Mouse (Mus musculus) cerebellum, postnatal 36 days (tissue): Measurements from ENCODE around the gene H2-T24.
"Not testable (repeated sequence)": the region's sequence is repeated elsewhere in the genome, so short reads cannot be mapped to it uniquely, and the experiment has no call there.

Experiments
- DNase-seq, 2 experiments: peaks; one replicate each; pipeline ENCODE4 v3.0.0; 2021 to 2022; ENCODE audit warnings: mixed read lengths in 2 of 2

H2-T24 gene

DNA sequence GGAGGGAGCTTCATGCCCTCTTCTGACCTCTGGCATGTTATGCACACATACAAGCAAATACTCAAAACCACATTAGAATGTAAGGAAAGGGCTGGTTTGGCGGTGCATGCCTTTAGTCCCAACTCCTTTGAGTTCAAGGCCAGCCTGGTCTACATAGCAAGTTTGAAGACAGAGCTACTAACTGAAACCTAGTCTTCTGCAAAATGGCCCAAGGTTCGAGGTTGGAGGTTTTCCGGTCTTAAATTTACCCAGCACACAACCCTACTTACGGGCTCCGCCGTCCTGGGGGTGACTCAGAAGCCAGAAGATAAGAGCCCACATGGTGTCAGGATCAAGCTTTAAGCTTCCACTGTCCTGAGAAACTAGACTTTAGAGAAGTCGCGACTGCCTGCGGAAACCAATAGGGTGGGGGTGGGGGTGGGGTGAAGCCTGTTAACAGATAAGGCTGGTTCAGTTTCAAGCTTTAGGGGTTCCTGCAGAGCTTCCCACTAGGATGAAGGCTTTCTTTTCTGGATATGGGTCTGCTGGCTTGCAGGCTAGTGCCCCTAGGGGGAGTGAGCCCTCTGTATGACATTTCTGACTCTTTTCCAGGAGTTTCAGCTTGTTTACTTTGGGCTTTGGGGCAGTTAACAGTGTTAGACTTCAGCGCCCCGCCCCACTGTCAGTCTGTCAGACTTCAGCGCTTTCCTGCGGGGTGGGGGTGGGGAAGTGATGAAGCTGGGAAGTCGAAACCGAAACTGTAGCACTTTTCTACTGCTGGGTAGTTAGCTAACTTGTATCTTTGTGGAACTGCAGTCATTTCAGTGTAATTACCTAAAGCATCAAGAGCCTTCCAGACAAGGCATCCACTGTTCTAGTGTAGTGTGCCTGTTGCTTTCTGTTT, at the start of gene H2-T24:
TSS of gene H2-T24 (minus strand) at position 370 of the 883 bp plus-strand sequence.
- DNase-seq = no peak

DNA sequence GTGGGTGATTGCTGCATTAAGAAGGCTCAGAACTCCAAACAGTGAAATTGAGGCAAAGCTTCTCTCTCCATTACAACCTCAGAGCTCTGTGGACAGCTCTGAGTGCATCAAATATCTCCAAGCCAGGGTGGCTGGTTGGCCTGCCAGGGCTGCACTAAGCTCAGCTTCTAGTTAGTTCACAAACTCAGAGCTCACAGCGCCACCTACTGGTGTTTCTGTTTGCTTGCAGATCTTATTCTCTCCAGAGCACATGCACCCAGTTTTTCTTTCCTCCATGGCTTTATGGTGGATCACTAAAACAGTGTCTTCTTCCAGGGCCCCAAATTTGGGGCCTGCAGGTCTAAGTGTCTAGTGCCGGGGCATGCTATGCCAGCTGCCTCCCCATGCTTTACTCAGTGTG, 40.5 kb upstream of the H2-T24 start:
- DNase-seq = peak; percentile 74

DNA sequence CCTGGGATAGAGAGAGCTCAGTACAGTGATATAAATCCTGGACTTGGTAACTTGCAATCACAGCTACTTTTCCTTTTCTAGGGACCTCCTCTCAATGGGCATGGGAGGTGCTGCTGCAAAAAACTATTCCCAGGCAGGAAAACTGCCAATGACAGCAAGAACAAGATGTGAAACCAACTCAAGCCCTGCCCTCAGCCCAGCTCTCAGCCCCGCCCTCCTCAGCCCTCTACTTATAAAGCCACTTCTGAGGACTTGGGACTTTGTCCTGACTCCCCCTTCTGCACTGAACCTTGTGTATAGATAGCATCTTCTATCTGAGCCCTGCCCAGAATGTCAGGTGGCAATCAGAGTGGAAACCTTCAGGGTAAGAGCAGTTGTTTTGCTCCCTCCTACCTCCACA, 38.0 kb upstream of the H2-T24 start, which contains the start of gene Gm11127:
TSS of gene Gm11127 (minus strand) at position 10 of the 400 bp plus-strand sequence.
- not testable (repeated sequence) for DNase-seq

DNA sequence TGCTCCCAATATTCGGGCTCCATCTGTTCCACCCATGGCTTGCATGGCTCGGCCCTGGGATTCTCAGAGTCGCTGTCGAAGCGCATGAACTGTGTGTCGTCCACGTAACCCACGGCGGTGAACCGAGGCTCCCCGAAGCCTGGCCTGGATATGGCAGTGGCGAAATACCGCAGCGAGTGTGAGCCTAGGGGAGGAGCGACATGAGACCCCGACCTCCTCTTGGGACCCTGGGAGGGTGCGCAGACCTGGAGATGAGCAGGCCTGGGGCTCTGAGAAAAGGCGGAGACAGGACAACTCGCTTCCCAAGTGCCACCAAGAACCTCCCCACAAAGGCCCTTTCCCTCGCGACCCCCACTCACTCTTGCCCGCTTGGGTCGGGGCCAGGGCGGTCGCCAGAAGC, 37.6 kb upstream of the H2-T24 start:
- not testable (repeated sequence) for DNase-seq

DNA sequence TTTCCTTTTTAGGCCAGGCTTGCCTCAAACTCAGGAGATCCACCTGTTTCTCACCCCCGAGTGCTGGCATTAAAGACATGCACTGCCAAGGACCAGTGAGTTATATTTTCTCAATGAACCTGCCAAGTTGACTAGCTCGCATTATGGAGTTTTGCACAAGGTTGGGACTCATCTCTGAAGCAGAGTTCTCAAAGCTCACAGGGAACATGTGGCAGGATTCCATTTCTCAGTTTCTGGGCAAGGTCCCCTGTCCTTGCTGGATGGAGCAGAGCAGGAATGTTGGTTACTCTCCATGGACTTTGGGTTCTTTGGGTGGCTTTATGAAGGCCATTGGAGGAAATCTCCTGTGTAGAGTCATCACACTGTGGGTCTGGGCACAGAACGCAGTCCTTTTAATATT, 22.9 kb upstream of the H2-T24 start:
- DNase-seq = no peak

DNA sequence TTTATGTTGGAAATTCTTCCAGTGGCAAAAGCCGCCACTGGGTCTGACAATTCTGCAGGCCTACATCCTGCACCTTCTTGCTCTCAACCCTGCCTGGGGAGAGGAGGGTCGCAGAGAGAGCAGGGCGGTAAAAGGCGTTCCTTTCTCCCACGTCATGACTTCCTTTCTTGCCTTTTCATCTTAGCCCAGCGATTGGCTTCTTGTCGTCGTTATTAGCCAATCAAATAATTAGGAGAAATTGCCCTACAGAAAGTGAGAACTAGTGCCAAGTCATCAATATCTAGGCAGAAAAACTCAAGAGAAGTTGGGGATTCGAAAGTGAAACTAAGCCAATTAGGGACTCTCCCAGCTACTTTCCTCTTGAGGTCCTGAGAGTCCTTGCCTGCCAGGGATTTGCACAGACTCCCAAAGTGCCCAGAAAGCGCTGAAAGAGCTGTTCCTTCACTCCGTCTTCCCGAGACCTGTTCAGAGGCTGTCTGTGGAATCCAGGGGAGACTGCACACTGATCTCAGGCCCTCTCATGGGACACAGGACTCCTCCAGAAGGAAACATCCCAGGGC, 22.3 kb upstream of the H2-T24 start, which contains the start of the genes H2-T22 and Gm6034:
TSS of gene H2-T22 (minus strand) at position 138 of the 560 bp plus-strand sequence.
TSS of gene Gm6034 (plus strand) at position 352 of the 560 bp plus-strand sequence.
- DNase-seq = peak; percentile 32 to 55

DNA sequence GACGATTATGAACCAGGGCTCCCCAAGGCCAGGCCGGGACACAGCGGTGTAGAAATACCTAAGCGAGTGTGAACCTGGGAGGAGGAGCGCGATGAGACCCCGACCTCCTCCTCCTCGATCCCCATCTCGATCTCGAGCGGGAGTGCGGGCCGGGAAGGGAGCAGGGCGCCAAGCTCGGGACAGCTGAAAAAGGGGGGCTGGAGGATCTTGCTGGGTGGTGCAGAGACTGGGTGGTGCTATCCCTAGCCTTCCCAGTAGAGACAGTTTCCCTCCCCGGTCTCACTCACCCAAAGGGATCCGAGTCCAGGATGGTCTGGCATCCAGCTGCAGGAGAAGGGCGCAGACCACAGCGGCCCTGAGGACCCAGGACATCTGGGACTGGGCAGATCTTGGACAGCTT, 21.7 kb upstream of the H2-T24 start:
- DNase-seq = not testable (repeated sequence)

DNA sequence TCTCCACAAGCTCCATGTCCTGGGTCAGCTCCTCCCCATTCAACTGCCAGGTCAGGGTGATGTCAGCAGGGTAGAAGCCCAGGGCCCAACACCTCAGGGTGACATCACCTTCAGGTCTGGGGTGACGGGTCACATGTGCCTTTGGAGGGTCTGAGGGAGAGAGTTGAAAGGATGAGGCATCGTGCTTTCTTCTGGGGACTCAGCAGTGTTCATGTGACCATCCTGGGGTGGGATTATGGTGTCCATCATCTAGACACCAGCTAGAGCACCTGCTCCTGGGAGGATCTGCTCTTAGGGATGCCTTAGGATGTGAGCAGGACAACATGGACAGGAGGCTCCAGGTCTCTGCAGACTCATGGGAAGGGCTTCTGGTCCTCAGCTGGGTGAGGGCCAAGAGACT, 20.2 kb upstream of the H2-T24 start:
- not testable (repeated sequence) for DNase-seq

DNA sequence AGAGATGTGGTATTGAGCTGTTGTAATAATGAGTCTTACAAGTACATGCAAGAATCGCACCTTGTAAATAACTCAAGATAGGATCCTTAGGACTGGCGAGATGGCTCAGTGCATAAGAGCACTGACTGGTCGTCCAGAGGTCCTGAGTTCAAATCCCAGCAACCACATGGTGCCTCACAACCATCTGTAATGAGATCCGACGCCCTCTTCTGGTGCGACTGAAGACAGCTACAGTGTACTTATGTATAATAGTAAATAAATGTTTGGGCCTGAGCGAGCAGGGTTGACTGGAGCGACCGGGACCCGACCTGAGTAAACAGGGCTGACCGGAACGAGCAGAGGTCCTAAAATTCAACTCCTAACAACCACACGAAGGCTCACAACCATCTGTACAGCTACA, 15.8 kb upstream of the H2-T24 start:
- DNase-seq = not testable (repeated sequence)

DNA sequence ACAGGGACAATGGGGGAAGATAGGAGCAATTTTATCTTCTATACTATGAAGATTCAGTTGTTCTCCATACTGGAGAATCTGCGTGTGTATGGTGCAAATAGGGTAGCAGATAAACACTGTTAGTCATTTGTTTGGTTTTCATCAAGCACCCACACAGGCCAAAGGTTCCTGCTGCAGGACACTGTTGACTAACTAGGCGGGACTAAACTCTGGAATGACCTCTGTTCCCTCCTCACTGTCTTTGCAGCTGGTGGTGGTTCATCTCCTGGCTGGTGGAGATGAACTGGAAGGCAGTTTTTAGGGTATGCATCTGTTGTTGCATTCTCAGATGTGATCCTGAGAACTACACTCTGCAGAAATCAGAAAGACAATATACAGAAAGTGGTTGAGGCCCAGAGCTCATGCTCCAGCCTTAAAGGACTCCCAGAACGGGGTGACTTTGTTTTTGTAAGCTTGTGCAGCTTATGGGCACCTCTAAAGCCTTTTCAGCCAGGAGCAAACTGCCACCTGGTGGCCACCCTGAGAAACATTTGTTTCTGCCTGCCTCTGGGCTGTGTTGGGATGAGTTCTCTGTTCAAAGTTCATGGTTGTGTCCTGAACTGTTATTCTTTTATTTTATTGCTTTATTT, 14.8 kb upstream of the H2-T24 start:
- DNase-seq = peak; percentile 55 to 60

DNA sequence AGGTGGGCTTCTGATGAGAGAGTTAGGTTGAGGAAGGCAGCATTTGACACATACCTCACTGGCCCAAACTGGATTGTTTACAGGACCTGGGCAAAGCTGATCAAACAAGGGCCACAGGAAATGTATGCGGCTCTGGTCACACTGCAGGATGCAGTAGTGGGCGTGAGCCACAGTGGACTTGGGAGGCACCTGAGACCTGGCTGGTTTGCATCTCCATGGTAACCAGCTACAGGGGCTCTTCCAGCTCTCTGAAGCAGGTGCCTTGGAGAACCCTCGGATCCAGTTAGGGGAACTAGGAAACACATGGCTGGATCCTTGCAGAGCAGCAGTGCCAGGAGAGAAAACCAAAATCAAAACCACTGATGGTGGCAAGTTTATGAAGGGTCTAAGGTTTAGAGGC, 14.2 kb upstream of the H2-T24 start:
- DNase-seq = not testable (repeated sequence)

DNA sequence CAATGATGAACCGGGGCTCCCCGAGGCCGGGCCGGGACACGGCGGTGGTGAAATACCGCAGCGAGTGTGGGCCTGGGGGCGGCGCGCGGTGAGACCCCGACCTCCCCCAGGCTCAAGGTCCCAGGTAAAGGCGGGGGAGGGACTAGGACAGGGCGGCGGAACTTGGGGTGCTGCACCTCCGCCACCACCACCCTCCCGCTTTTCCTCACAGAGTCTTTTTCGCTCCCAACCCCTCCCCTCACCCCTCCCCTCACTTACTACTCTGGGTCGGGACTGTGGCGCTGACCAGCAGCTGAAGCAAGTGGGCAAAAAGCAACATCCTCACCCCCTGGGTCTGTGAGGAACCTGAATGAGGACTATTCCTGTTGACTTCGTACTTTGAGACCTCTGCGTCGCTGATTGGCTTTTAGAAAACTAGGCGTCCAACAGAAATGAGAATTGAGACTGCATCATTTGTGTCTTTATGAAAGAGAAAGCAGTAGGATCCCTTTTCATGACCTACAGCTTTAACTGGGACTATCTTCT, 12.1 kb upstream of the H2-T24 start, which contains the start of gene H2-T23:
TSS of gene H2-T23 (minus strand) at position 505 of the 525 bp plus-strand sequence.
- not testable (repeated sequence) for DNase-seq

DNA sequence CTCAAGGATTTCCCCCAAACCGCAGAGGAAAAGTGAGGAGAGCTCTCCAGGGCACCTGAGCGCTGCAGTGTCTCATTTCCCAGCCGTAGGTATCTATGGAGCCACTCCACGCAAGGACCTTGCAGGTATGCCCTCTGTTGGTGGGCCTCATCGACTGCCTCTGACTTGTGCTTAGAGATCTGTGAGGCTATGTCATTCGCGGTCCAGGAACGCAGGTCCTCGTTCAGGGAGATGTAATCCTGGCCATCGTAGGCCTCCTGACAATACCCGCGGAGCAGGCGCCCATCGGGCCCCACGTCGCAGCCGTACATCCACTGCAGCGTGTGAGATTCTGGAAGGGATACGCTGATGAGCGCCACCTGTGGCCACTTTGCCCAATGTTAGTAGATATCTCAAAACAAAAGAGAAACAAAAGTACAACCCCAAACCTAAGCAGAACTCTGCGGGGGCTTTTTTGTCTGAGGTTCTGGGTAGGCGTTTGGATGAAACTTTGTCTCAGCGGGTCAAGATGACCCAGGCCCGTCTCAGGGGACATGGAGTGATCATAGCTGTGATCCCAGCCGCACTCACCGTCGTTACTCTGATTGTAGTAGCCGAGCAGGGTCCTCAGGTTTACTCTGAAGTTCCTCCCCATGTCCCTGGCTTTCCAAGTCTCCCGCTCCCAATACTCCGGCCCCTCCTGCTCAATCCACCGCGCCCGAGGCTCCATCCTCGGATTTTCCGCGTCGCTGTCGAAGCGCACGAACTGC, 11.4 kb upstream of the H2-T24 start:
- DNase-seq = peak; percentile 28 to 38

DNA sequence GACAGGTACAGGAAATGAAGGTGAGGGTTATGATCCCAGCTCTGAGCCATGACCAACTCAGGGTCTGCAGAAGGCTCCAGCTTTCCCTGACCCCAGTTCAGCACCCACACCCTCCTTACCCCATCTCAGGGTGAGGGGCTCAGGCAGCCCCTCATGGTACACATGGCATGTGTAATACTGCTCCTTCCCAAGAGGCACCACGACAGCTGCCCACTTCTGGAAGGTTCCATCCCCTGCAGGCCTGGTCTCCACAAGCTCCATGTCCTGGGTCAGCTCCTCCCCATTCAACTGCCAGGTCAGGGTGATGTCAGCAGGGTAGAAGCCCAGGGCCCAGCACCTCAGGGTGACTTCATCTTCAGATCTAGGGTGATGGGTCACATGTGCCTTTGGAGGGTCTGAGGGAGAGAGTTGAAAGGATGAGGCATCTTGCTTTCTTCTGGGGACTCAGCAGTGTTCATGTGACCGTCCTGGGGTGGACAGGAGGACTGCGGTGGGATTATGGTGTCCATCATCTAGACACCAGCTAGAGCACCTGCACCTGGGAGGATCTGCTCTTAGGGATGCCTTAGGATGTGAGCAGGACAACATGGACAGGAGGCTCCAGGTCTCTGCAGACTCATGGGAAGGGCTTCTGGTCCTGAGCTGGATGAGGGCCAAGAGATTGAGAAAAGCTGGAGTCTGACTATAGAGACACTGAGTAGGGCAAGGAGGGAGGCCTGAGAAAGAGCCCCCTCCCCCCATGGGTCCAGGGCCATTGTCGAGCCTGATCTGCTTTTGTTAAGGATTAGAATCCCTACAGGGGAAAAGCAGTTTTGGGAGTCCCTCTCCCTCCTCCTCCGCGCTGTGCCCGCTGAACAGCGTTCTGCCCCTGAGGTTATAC, 10.6 kb upstream of the H2-T24 start:
- DNase-seq = not testable (repeated sequence)

DNA sequence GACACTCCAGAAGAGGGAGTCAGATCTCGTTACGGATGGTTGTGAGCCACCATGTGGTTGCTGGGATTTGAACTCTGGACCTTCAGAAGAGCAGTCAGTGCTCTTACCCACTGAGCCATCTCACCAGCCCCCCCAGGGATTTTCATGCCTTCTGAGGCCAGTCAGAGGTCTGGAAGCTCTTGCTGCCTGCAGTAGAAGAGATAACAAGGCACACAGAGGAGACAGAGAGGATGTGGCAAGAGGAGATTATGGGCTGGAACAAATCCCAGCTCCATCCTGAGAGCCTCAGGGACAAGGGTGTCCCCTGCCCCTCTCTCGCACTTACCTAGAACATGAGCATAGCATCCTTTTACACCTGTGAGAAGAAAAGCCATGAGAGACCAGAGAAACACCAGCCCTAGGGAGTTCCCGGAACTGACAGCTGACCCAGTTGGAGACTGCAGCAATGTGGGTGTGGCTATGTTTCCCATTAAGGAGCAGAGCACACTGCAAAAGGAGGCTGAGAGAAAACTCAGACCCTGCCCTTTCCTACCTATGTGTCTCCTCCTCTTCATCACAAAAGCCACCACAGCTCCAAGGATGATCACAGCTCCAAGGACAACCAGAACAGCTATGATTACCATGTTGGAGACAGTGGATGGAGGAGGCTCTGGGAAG, 9.8 kb upstream of the H2-T24 start:
- not testable (repeated sequence) for DNase-seq

DNA sequence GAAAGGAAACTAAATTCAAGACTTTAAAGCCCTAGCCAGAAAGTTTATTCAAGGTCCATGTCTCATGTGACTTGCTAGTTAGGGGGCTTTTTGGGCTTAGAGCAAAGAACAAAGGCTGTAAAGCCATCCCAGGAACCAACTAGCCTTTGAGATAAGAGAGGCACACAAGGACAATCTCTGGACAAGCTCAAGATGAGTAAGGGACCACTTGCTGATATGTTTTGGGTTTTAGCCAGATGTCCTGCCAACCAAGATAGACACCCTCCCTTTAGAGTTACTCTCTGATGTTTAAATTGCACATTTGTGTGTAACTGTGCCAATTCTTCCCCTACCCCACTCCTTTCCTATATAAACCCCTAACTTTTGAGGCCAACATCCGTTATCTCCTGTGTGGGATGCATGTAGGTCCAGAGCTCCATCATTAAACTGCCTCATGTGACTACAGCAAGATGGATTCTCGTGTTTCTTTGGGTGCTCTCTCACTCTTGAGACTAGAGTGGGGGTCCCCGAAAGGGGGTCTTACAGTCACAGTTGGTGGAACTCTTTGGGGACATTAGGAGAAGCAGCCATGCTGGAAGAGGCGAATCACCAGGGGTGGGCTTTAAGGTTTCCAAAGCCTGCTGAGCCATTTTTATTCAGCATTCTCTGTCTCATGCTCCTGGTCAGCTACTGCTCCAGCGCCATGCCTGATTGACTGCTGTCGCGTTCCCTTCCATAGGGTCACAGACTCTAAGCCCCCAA, 8.7 kb upstream of the H2-T24 start:
- no peak for DNase-seq

DNA sequence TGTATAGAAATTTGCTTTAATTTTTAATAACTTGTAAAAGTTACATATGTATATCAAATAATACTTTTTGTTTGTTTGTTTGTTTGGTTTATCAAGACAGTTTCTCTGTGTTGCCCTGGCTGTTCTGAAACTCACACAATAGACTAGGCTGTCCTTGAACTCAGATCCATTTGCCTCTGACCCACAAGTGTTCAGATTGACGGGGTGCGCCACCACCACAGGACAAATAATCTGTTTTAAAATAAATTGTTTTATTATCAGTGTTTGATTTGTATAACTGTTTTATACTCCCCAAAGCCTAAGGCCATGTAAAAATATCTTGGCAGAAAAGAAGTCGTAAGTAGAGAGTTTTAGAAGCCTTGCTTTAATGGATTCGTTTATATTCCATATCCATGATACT, 7.3 kb upstream of the H2-T24 start:
- no peak for DNase-seq

DNA sequence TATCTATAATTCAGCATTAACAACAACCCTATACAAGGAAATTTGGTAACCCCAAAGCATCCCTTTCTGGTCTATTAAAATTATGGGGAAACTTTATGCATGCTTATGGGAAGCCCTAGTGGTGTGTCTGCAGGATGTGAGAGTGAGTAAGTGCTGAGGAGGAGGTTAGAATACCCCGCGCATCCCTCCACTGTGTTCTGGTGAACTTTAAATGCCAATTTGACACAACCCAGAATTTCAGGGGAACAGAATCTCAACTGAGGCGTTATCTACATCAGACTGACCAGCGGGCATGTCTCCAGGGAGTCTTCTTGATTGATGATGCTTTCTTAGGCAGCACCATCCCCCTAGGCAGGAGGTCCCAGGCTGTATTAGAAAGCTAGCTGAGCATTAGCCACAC, 5.5 kb upstream of the H2-T24 start:
- no peak for DNase-seq

DNA sequence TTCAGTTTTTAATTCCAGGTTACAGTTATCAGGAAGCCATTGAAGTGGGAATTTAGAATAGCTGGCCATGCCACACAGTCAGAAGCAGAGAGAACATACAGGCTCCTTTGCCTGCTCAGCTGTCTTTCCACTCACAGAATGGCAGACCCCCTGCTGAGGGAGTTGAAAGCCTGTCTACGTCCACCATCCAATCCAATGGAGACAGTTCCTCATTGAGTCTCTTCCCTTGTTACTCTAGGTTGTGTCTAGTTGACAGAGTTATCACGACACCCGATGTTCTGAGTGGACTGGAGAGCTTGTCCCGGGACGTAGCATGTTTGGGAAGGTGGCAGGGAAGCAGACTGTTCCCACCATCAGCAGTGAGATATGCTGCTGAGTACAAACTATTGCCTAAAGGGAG, 4.8 kb upstream of the H2-T24 start:
- no peak for DNase-seq
